Mouse (Mus musculus) hindbrain, postnatal 0 days (tissue): ENCODE measurements around the gene Olfr273. TPM values are rescaled to one million over a fixed set of nuclear protein-coding genes. Genes with fewer than 3 reads are reported as not detected.

Source experiments
- ATAC-seq: fragments of 200-750 bp; cut with Nextera tagmentation; 2 replicates; pipeline ENCODE4 v1.8.0; 2017; ENCODE audit warnings: mild to moderate bottlenecking, moderate TSS enrichment, moderate library complexity
- DNase-seq: peaks from one replicate; pipeline ENCODE4 v3.0.0-alpha.2; 2015; ENCODE audit warnings: low spot score
- H3K27ac ChIP-seq: fragments of 300-500 bp; sonication (generic); 2 replicates; pipeline ENCODE4 v1.5.1; 2014; ENCODE audit warnings: mild to moderate bottlenecking
- H3K27me3 ChIP-seq: fragments of 300-500 bp; sonication (generic); 2 replicates; pipeline ENCODE4 v1.6.1; 2014; ENCODE audit warnings: low read length, mixed read lengths; ENCODE audit not compliant: insufficient read depth
- H3K36me3 ChIP-seq: fragments of 300-500 bp; sonication (generic); 2 replicates; pipeline ENCODE4 v1.6.1; 2014; ENCODE audit warnings: low read length, mixed read lengths; ENCODE audit not compliant: insufficient read depth
- H3K4me1 ChIP-seq: fragments of 300-500 bp; sonication (generic); 2 replicates; pipeline ENCODE4 v1.6.1; 2014; ENCODE audit warnings: antibody characterized with exemption, low read length, mixed read lengths; ENCODE audit not compliant: insufficient read depth
- H3K4me2 ChIP-seq: fragments of 300-500 bp; sonication (generic); 2 replicates; pipeline ENCODE4 v1.6.1; 2014; ENCODE audit warnings: low read depth, mild to moderate bottlenecking, low read length, moderate library complexity, mixed read lengths
- H3K4me3 ChIP-seq: fragments of 300-500 bp; sonication (generic); 2 replicates; pipeline ENCODE4 v1.5.1; 2014; ENCODE audit warnings: low read length
- H3K9ac ChIP-seq: fragments of 300-500 bp; sonication (generic); replicated peaks from 2 replicates; pipeline ENCODE4 v1.6.1; 2014; ENCODE audit warnings: mild to moderate bottlenecking, low read length, moderate library complexity, mixed read lengths
- H3K9me3 ChIP-seq: fragments of 300-500 bp; sonication (generic); 2 replicates; pipeline ENCODE4 v1.6.1; 2016; ENCODE audit warnings: low read length, mixed read lengths
- CTCF ChIP-seq: IDR thresholded peaks from 2 replicates; pipeline ENCODE4 v1.5.1; 2016; ENCODE audit warnings: antibody characterized with exemption, control low read depth, low read depth
- WGBS: fragments of 180-500 bp; shearing (Covaris S2); extraction: QIAGEN DNeasy Blood & Tissue Kit; methylation state at CpG from one replicate; pipeline ENCODE4 v1.1.7; 2014; 5-methylcytosine and 5-hydroxymethylcytosine counted together
- polyA plus RNA-seq: library from polyadenylated mRNA; unstranded; fragments of >200 nt; fragmentation: Nextera tagmentation; extraction: Ambion mirVana; gene quantifications from 2 replicates; pipeline ENCODE4 v1.2.1, GENCODE M21; 2015
- total RNA-seq: library from RNA; depleted of rRNA; stranded (reverse); fragments of >200 nt; gene quantifications from 2 replicates; pipeline ENCODE4 v1.2.3, GENCODE M21; 2014; rRNA removed

Olfr273 gene
- total and polyA plus RNA-seq, 2 experiments from 2014 or later = not detected

- peak; percentile 62 for TF ChIP-seq CTCF
- WGBS = 38% methylated on average over 2 of the region's 2 CpGs
- H3K9ac ChIP-seq = no peak overlapping the region
- H3K4me3 ChIP-seq = no peak overlapping the region
- H3K4me1 ChIP-seq = no peaks in the 10 kb centered on the region
- H3K27me3 ChIP-seq = no peaks in the 10 kb centered on the region
- H3K36me3 ChIP-seq = no peaks in the 10 kb centered on the region
- no peak for ATAC-seq
- no peak overlapping the region for H3K4me2 ChIP-seq
- no peaks in the 10 kb centered on the region for H3K9me3 ChIP-seq
- peak; percentile 66 for DNase-seq
- H3K27ac ChIP-seq = no peak overlapping the region
These were observed 47.2 kb downstream of the Olfr273 start for GRCm38 (mm10) chr4:52811871-52812270.

Other genes with a start within 250 kb of the Olfr273 start
- not detected in 2 replicates for gene Olfr275, start 44.6 kb downstream of the Olfr273 start, total RNA-seq
- gene Olfr275, start 44.6 kb downstream of the Olfr273 start, polyA plus RNA-seq = not detected in 2 replicates
- gene Olfr272, start 59.9 kb upstream of the Olfr273 start, total RNA-seq = not detected in 2 replicates
- gene Olfr272, start 59.9 kb upstream of the Olfr273 start, polyA plus RNA-seq = not detected in 2 replicates
- gene Olfr270, start 105.3 kb upstream of the Olfr273 start, total RNA-seq = not detected in 2 replicates
- not detected in 2 replicates for gene Olfr270, start 105.3 kb upstream of the Olfr273 start, polyA plus RNA-seq
- gene Nipsnap3a, start 130.0 kb upstream of the Olfr273 start, total RNA-seq = not detected in 2 replicates
- gene Nipsnap3a, start 130.0 kb upstream of the Olfr273 start, polyA plus RNA-seq = not detected in 2 replicates
- gene Nipsnap3b, start 152.6 kb upstream of the Olfr273 start, total RNA-seq = 96.6 and 97.0 TPM in 2 replicates
- 151 and 159 TPM in 2 replicates for gene Nipsnap3b, start 152.6 kb upstream of the Olfr273 start, polyA plus RNA-seq